In the genomic region with DNA sequence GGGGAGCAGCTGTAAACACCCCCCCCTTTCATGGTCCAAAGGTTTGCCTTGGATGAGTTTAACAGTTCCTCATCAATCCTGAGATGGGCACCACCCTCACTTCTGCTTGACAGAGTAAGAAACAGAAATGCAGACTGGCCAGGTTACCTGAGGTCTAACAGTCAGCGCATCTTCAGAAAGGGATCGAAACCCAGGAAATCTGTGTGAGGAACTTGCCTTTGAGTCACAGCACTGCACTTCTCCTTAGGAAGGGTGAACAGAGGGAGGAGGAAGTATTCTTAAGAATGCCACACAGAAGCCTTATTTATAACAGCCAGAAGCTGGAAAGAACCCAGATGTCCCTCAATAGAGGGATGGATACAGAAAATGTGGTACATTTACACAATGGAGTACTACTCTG, we compare ENCODE assay signal across 21 mouse cellular contexts. TPM values are rescaled to one million over a fixed set of nuclear protein-coding genes. Genes with fewer than 3 reads are reported as not detected.
DNase-seq lines count a peak whose midpoint lies in the region; ATAC-seq lines count a peak whose summit lies in the region.
"Had no signal": no experiment of that assay in that cellular context is flagged by ENCODE, and none has a peak within 500 bp of the region (broad histone marks: within the 10 kb centered on the region; RNA-seq: fewer than 3 reads in every experiment).

No protein-coding gene starts in this region.

- peak; percentile 7 for DNase-seq in brain, adult 2 months (ENCODE audit: low read depth, low spot score)
- DNase-seq in layer of hippocampus, adult 9-11 months: no peak
- DNase-seq in adipocyte (ENCODE audit: low spot score): no peak
- no peak for DNase-seq in left cerebral cortex, postnatal 25 days (ENCODE audit: low spot score in 2 of 2)
- no peak for DNase-seq in heart, postnatal 14 days
- DNase-seq: adrenal gland, adult 8-10 months; adrenal gland, postnatal 14 days; adrenal gland, postnatal 36 days; cerebellum, adult 11 months; cerebellum, adult 18-20 months; cerebellum, adult 8-10 months; cerebellum, postnatal 10 days; cerebellum, postnatal 25 days; embryo, embryonic 11 days had no signal

- intact Hi-C loops in left cerebral cortex, postnatal 25 days (cut with DNase I): no loop called here
- intact Hi-C loops in heart, postnatal 14 days (cut with DNase I): no loop called here

- peak; percentile 77 for ATAC-seq in common myeloid progenitor, adult 5-6 weeks (replicated peaks; ENCODE audit: low read depth, poor library complexity, severe bottlenecking)
- peak; percentile 93 for ATAC-seq in megakaryocyte, adult 5-6 weeks (ENCODE audit: poor library complexity, severe bottlenecking)
- 0 out of 2 replicates have a peak, but pooled peaks have one; percentile 50 for ATAC-seq in monocyte, adult 5-6 weeks (replicated peaks; ENCODE audit: insufficient number of reproducible peaks, low FRiP score, low TSS enrichment, poor library complexity, severe bottlenecking)
- ATAC-seq: forebrain, embryonic 14.5 days; forebrain, embryonic 16.5 days had no signal

RNA-seq across cellular contexts. Expression of gene Naa11, which starts 37.0 kb away (rescaled TPM):
- total RNA-seq in common myeloid progenitor, adult 5-6 weeks (2017): not detected in 2 replicates
- not detected in 2 replicates for total RNA-seq in megakaryocyte, adult 5-6 weeks (2015)
- not detected in 2 replicates for total RNA-seq in megakaryocyte, adult 5-6 weeks (2017)
- not detected in 3 replicates for total RNA-seq in monocyte, adult 5-6 weeks (2017)
- total RNA-seq in left cerebral cortex, postnatal 25 days (2021): under 1 TPM in 1 of 2 experiments, not detected in 1; 0.11 TPM
- total RNA-seq in heart, postnatal 14 days (2021): not detected
- total RNA-seq: adrenal gland, adult 18-20 months; adrenal gland, adult 8-10 months; adrenal gland, postnatal 14 days; adrenal gland, postnatal 36 days; MEL had no signal
